Mouse (Mus musculus): ENCODE measurements around the gene Hephl1.

GRCm38 (mm10) chr9:15018756-15019131, 93.2 kb downstream of the Hephl1 start:
- TF ChIP-seq EP300 (IDR thresholded peaks at IDR 0.05): no peak
- TF ChIP-seq CTCF (IDR thresholded peaks at IDR 0.05): no peak

Data from lung, postnatal 0 days (tissue).